Mouse (Mus musculus) urinary bladder, adult 18-20 months (tissue): ENCODE measurements around the gene Lair1.
"Not testable (repeated sequence)": the region's sequence is repeated elsewhere in the genome, so short reads cannot be mapped to it uniquely, and the experiment has no call there.

Experiments used
- DNase-seq, 2 experiments: peaks; one replicate each; pipeline ENCODE4 v3.0.0; 2022; ENCODE audit warnings: low spot score in 2 of 2, mixed read lengths in 2 of 2

The Lair1 gene

GRCm38 (mm10) chr7:4063013-4063412 is at the start of gene Lair1:
Lair1 (minus strand) TSS chr7:4063204.
- no peak for DNase-seq

GRCm38 (mm10) chr7:4111766-4112165 is 48.8 kb upstream of the Lair1 start:
- DNase-seq: no peak

GRCm38 (mm10) chr7:4103411-4103810 is 40.4 kb upstream of the Lair1 start:
- no peak for DNase-seq

GRCm38 (mm10) chr7:4101144-4101543 is 38.1 kb upstream of the Lair1 start:
- no peak for DNase-seq

GRCm38 (mm10) chr7:4098832-4099231 is 35.8 kb upstream of the Lair1 start:
- DNase-seq: no peak

- no peak for DNase-seq
Observed at GRCm38 (mm10) chr7:4098301-4098700, 35.3 kb upstream of the Lair1 start.

GRCm38 (mm10) chr7:4091170-4091569 is 28.2 kb upstream of the Lair1 start:
- DNase-seq: no peak

- no peak for DNase-seq
Observed at GRCm38 (mm10) chr7:4088679-4089078, 25.7 kb upstream of the Lair1 start.

GRCm38 (mm10) chr7:4087896-4088480 is 25.0 kb upstream of the Lair1 start:
- no peak for DNase-seq

GRCm38 (mm10) chr7:4087238-4087895 is 24.4 kb upstream of the Lair1 start:
- DNase-seq: no peak

- DNase-seq: no peak
Observed at GRCm38 (mm10) chr7:4085562-4085961, 22.6 kb upstream of the Lair1 start.

- no peak for DNase-seq
Observed at GRCm38 (mm10) chr7:4084161-4084560, 21.2 kb upstream of the Lair1 start.

- no peak for DNase-seq
Observed at GRCm38 (mm10) chr7:4082804-4083203, 19.8 kb upstream of the Lair1 start.

GRCm38 (mm10) chr7:4081706-4082105 is 18.7 kb upstream of the Lair1 start:
- no peak for DNase-seq

- no peak for DNase-seq
Observed at GRCm38 (mm10) chr7:4080552-4080951, 17.5 kb upstream of the Lair1 start.

GRCm38 (mm10) chr7:4079511-4079910 is 16.5 kb upstream of the Lair1 start:
- no peak for DNase-seq

GRCm38 (mm10) chr7:4073144-4073543 is 10.1 kb upstream of the Lair1 start:
- DNase-seq: no peak

GRCm38 (mm10) chr7:4071066-4071465 is 8.1 kb upstream of the Lair1 start:
- no peak for DNase-seq

- DNase-seq: no peak
Observed at GRCm38 (mm10) chr7:4063714-4064425, 866 bp upstream of the Lair1 start.

- not testable (repeated sequence) for DNase-seq
Observed at GRCm38 (mm10) chr7:4060602-4061188, 2.3 kb downstream of the Lair1 start.

- DNase-seq: no peak
Observed at GRCm38 (mm10) chr7:4026794-4027421, 36.1 kb downstream of the Lair1 start.

GRCm38 (mm10) chr7:4004636-4005035 is 58.4 kb downstream of the Lair1 start:
- not testable (repeated sequence) for DNase-seq
